Mouse (Mus musculus): ENCODE results near the gene Emsy.

Emsy gene

DNA sequence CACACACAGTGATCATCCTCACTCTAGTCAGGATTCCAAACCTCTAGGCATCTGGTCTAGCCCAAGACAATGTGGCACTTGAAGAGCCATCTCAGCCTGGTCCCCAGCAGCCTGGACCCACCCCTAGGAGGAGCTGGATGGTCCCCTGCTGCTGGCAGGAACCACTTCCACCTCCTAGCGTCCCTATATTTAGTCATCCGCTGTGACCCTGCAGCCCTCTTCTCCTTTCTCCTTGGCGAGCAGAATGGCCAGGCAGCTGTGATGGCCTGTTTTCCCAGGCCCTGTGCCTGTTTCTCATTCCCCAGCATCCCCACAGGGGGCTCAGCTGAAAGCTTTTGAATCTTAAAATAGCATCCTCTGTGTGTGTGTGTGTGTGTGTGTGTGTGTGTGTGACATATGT is 107.7 kb downstream of the Emsy start:
- no peak for ATAC-seq (ENCODE audit: insufficient number of reproducible peaks, low FRiP score, low TSS enrichment)

DNA sequence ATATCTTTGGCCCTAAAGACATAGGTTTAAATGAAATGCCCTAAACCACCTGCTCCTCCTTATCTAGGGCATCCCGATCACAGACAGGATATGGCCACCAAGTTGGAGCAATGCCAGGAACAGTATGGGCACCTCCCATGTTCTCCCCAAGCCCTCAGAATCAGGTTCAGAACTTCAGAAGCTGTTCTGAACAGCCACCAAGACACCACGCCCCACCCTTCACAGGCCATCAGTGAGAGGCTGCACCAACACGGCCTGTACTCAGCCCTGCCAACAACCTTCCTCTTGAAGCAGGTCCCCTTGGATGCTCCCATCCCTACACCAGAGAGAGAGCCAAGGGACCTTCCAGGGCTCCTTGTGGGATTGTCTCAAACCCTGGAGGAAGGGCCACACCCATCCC is 112.0 kb downstream of the Emsy start:
- ATAC-seq (ENCODE audit: insufficient number of reproducible peaks, low FRiP score, low TSS enrichment), result no peak

DNA sequence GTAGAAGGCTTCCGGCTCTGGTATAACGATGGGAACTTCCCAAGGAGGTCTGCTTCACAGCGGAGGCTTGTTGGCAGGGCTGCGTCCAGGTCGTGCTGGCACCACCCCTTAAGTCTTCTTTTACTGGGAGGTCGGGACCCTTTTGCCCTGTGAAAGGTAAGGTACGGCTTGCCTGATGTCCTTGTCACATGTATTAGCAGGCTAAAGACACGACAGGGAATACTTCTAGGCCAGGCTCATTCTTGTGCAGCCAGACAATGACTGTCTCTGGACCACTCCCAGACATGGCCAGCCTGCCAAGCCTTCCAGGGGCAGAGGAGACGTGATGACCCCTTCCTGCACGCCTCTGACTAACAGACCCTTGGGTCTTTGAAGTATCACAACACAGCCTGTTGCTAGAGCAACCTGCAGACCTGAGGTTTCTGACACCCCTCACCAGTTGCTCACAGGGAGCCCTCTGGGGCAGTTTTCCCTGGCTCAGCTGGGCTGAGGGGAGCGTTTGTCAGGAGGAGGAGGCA is 112.7 kb downstream of the Emsy start:
- ATAC-seq (ENCODE audit: insufficient number of reproducible peaks, low FRiP score, low TSS enrichment), result no peak

GRCm38 (mm10) chr7:98542731-98543142 is 113.8 kb downstream of the Emsy start:
- no peak for ATAC-seq (ENCODE audit: insufficient number of reproducible peaks, low FRiP score, low TSS enrichment)

- ATAC-seq (ENCODE audit: insufficient number of reproducible peaks, low FRiP score, low TSS enrichment), result no peak
These were observed 114.3 kb downstream of the Emsy start for GRCm38 (mm10) chr7:98542267-98542666.

DNA sequence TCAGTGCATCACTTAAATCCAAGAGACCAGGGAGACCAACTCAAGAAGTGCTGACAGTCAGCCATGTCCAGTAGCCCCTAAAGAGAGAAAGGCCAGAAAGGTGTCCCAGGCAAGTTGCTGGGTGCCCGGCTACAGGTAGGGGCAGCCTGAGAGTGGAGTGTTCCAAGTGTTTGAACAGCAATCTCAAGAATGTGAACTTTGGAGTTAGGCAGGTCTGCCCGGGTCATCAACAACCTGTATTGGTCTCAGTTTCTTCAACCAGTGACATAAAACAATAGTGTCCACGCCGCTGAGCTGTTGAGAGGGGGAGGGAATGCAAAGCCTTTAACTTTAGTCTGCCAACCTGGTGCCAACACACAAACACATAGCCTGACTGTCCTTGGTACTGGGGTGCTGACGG is 115.0 kb downstream of the Emsy start:
- ATAC-seq (ENCODE audit: insufficient number of reproducible peaks, low FRiP score, low TSS enrichment), result no peak

- no peak for ATAC-seq (ENCODE audit: insufficient number of reproducible peaks, low FRiP score, low TSS enrichment)
These were observed 115.7 kb downstream of the Emsy start for GRCm38 (mm10) chr7:98540879-98541278.

- no peak for ATAC-seq (ENCODE audit: insufficient number of reproducible peaks, low FRiP score, low TSS enrichment)
These were observed 118.5 kb downstream of the Emsy start for GRCm38 (mm10) chr7:98537967-98538573.

GRCm38 (mm10) chr7:98537210-98537966 is 119.2 kb downstream of the Emsy start:
- no peak for ATAC-seq (ENCODE audit: insufficient number of reproducible peaks, low FRiP score, low TSS enrichment)
